Mouse (Mus musculus) kidney, adult 2 months (tissue): ENCODE results near the gene Gpc3.

ENCODE experiments used
- CTCF ChIP-seq: fragments of 200-500 bp; conservative IDR thresholded peaks from 2 replicates; pipeline ENCODE4 v1.5.1; 2011; ENCODE audit warnings: low read depth, mild to moderate bottlenecking, control low read depth, low read length, moderate library complexity, mixed read lengths; ENCODE audit not compliant: insufficient read depth, insufficient read length
- POLR2A ChIP-seq: fragments of 200-500 bp; IDR thresholded peaks from one replicate; pipeline ENCODE4 v1.6.1; 2011; ENCODE audit warnings: low read depth, low read length, control low read depth

DNA sequence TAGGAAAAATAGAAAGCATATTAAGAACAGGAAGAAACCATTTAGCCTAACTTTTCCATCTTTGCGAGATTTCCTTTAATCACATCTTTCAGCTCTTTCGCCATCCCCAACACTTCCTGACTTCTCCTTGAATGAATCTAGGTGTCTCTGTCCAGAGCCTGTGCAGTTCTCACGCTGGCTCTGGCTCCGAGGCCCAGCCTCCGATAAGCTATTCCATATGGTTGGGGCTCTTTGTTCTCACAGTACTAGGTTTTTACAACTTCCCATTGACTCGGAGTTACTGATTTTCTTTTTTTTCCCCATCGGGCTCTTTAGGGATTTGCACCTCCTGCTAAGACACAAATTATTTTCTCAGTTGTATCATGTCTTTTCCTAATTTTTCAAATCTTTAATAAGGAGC lies 381.8 kb downstream of the Gpc3 start:
- TF ChIP-seq CTCF = no peak
- TF ChIP-seq POLR2A = no peak
